Mouse (Mus musculus) intestine, embryonic 16.5 days (tissue): Measurements from ENCODE around the gene Plcb1. TPM values are rescaled to one million over a fixed set of nuclear protein-coding genes. Genes with fewer than 3 reads are reported as not detected.

ENCODE experiments used
- ATAC-seq: fragments of 200-750 bp; cut with Nextera tagmentation; 2 replicates; pipeline ENCODE4 v1.8.0; 2017; ENCODE audit warnings: moderate TSS enrichment, moderate library complexity
- H3K27ac ChIP-seq: fragments of 300-500 bp; sonication (generic); 2 replicates; pipeline ENCODE4 v1.5.1; 2014; ENCODE audit warnings: mild to moderate bottlenecking, low read length
- H3K27me3 ChIP-seq: fragments of 300-500 bp; sonication (generic); replicated peaks from 2 replicates; pipeline ENCODE4 v1.6.1; 2014; ENCODE audit warnings: low read length, control low read depth, mixed read lengths; ENCODE audit not compliant: control insufficient read depth, insufficient read depth
- H3K36me3 ChIP-seq: fragments of 300-500 bp; sonication (generic); 2 replicates; pipeline ENCODE4 v1.6.1; 2014; ENCODE audit warnings: low read length, control low read depth; ENCODE audit not compliant: control insufficient read depth, insufficient read depth
- H3K4me1 ChIP-seq: fragments of 300-500 bp; sonication (generic); 2 replicates; pipeline ENCODE4 v1.6.1; 2014; ENCODE audit warnings: low read length, control low read depth, mixed read lengths; ENCODE audit not compliant: control insufficient read depth, insufficient read depth
- H3K4me2 ChIP-seq: fragments of 300-500 bp; sonication (generic); 2 replicates; pipeline ENCODE4 v1.6.1; 2014; ENCODE audit warnings: low read depth, low read length, control low read depth
- H3K4me3 ChIP-seq: fragments of 300-500 bp; sonication (generic); 2 replicates; pipeline ENCODE4 v1.5.1; 2014; ENCODE audit warnings: mild to moderate bottlenecking, low read length
- H3K9ac ChIP-seq: fragments of 300-500 bp; sonication (generic); 2 replicates; pipeline ENCODE4 v1.6.1; 2014; ENCODE audit warnings: low read depth, low read length
- H3K9me3 ChIP-seq: fragments of 300-500 bp; sonication (generic); 2 replicates; pipeline ENCODE4 v1.6.1; 2016; ENCODE audit warnings: low read length, control low read depth; ENCODE audit not compliant: control insufficient read depth
- WGBS: fragments of 180-500 bp; shearing (Covaris S2); extraction: QIAGEN DNeasy Blood & Tissue Kit; methylation state at CpG from one replicate; pipeline ENCODE4 v1.1.7; 2014; 5-methylcytosine and 5-hydroxymethylcytosine counted together
- polyA plus RNA-seq: library from polyadenylated mRNA; unstranded; fragments of >200 nt; fragmentation: Nextera tagmentation; extraction: Ambion mirVana; gene quantifications from 2 replicates; pipeline ENCODE4 v1.2.1, GENCODE M21; 2015

Plcb1 gene
- polyA plus RNA-seq, 1 experiment from 2014 or later = 7.8 TPM

- no peaks in the 10 kb centered on the region for H3K27me3 ChIP-seq
- no peaks in the 10 kb centered on the region for H3K36me3 ChIP-seq
- no peak overlapping the region for H3K9ac ChIP-seq
- 62% methylated on average over 13 of the region's 13 CpGs for WGBS
- ATAC-seq = no peak
- no peak overlapping the region for H3K4me2 ChIP-seq
- H3K4me3 ChIP-seq = no peak overlapping the region
- H3K9me3 ChIP-seq = no peaks in the 10 kb centered on the region
- no peaks in the 10 kb centered on the region for H3K4me1 ChIP-seq
- no peak overlapping the region for H3K27ac ChIP-seq
Observed at GRCm38 (mm10) chr2:134851189-134852171, 65.6 kb downstream of the Plcb1 start.

- Histone ChIP-seq H3K9me3 (no peaks in the 10 kb centered on the region), H3K4me1 (no peaks in the 10 kb centered on the region), H3K27ac (no peak overlapping the region), H3K4me2 (no peak overlapping the region), H3K36me3 (no peaks in the 10 kb centered on the region), H3K9ac (no peak overlapping the region), H3K27me3 (no peaks in the 10 kb centered on the region), H3K4me3 (no peak overlapping the region)
- ATAC-seq = peak; percentile 56; the same call in 1 of the 2 replicates
Observed at GRCm38 (mm10) chr2:134856239-134856638, 70.4 kb downstream of the Plcb1 start.

- Histone ChIP-seq H3K9ac (no peak overlapping the region), H3K9me3 (no peaks in the 10 kb centered on the region), H3K4me2 (no peak overlapping the region), H3K36me3 (no peaks in the 10 kb centered on the region), H3K27me3 (no peaks in the 10 kb centered on the region), H3K4me1 (no peaks in the 10 kb centered on the region), H3K4me3 (no peak overlapping the region), H3K27ac (no peak overlapping the region)
- peak; percentile 46; the same call in 1 of the 2 replicates for ATAC-seq
- 46% methylated on average over 2 of the region's 2 CpGs for WGBS
Observed at GRCm38 (mm10) chr2:134856691-134857090, 70.8 kb downstream of the Plcb1 start.

- Histone ChIP-seq H3K4me2 (no peak overlapping the region), H3K27ac (no peak overlapping the region), H3K36me3 (no peaks in the 10 kb centered on the region), H3K9me3 (no peaks in the 10 kb centered on the region), H3K4me3 (no peak overlapping the region), H3K27me3 (no peaks in the 10 kb centered on the region), H3K4me1 (no peaks in the 10 kb centered on the region), H3K9ac (no peak overlapping the region)
- WGBS = 65% methylated on average over 7 of the region's 7 CpGs
- 0 out of 2 replicates have a peak, but pooled peaks have one; percentile 23 for ATAC-seq
Observed at GRCm38 (mm10) chr2:134864985-134865645, 79.2 kb downstream of the Plcb1 start.

- Histone ChIP-seq H3K27ac (no peak overlapping the region), H3K27me3 (no peaks in the 10 kb centered on the region), H3K9me3 (no peaks in the 10 kb centered on the region), H3K36me3 (no peaks in the 10 kb centered on the region), H3K9ac (no peak overlapping the region), H3K4me1 (no peaks in the 10 kb centered on the region), H3K4me3 (no peak overlapping the region), H3K4me2 (no peak overlapping the region)
- ATAC-seq = no peak
- 88% methylated on average over 6 of the region's 6 CpGs for WGBS
Observed at GRCm38 (mm10) chr2:134867381-134867780, 81.5 kb downstream of the Plcb1 start.

- no peak overlapping the region for H3K4me3 ChIP-seq
- H3K4me1 ChIP-seq = no peaks in the 10 kb centered on the region
- H3K4me2 ChIP-seq = no peak overlapping the region
- no peak for ATAC-seq
- no peaks in the 10 kb centered on the region for H3K27me3 ChIP-seq
- no peaks in the 10 kb centered on the region for H3K9me3 ChIP-seq
- WGBS = 66% methylated on average over 9 of the region's 9 CpGs
- no peak overlapping the region for H3K9ac ChIP-seq
- H3K27ac ChIP-seq = no peak overlapping the region
- H3K36me3 ChIP-seq = no peaks in the 10 kb centered on the region
Observed at GRCm38 (mm10) chr2:134871692-134872489, 86.0 kb downstream of the Plcb1 start.

GRCm38 (mm10) chr2:134872490-134872781 is 86.6 kb downstream of the Plcb1 start:
- H3K4me3 ChIP-seq = no peak overlapping the region
- no peak overlapping the region for H3K9ac ChIP-seq
- no peaks in the 10 kb centered on the region for H3K9me3 ChIP-seq
- no peak for ATAC-seq
- H3K36me3 ChIP-seq = no peaks in the 10 kb centered on the region
- no peaks in the 10 kb centered on the region for H3K27me3 ChIP-seq
- H3K4me1 ChIP-seq = no peaks in the 10 kb centered on the region
- no peak overlapping the region for H3K27ac ChIP-seq
- no peak overlapping the region for H3K4me2 ChIP-seq

- WGBS = 91% methylated on average over 4 of the region's 4 CpGs
- no peak for ATAC-seq
Observed at GRCm38 (mm10) chr2:134877148-134877547, 91.3 kb downstream of the Plcb1 start.

GRCm38 (mm10) chr2:134891207-134891606 is 105.3 kb downstream of the Plcb1 start:
- Histone ChIP-seq H3K36me3 (no peaks in the 10 kb centered on the region), H3K9me3 (no peaks in the 10 kb centered on the region), H3K4me1 (no peaks in the 10 kb centered on the region), H3K4me2 (no peak overlapping the region), H3K4me3 (no peak overlapping the region), H3K27ac (no peak overlapping the region), H3K27me3 (no peaks in the 10 kb centered on the region), H3K9ac (no peak overlapping the region)
- WGBS = 78% methylated on average over 2 of the region's 2 CpGs
- no peak for ATAC-seq

More at GRCm38 (mm10) chr2:134877148-134877547, 91.3 kb downstream of the Plcb1 start:
- H3K4me3 ChIP-seq = no peak overlapping the region
- H3K27ac ChIP-seq = no peak overlapping the region
- no peaks in the 10 kb centered on the region for H3K4me1 ChIP-seq
- H3K27me3 ChIP-seq = no peaks in the 10 kb centered on the region
- no peaks in the 10 kb centered on the region for H3K36me3 ChIP-seq
- H3K4me2 ChIP-seq = no peak overlapping the region
- H3K9me3 ChIP-seq = no peaks in the 10 kb centered on the region
- H3K9ac ChIP-seq = no peak overlapping the region
